ENCODE assay signal across 16 mouse cellular contexts in the genomic region with DNA sequence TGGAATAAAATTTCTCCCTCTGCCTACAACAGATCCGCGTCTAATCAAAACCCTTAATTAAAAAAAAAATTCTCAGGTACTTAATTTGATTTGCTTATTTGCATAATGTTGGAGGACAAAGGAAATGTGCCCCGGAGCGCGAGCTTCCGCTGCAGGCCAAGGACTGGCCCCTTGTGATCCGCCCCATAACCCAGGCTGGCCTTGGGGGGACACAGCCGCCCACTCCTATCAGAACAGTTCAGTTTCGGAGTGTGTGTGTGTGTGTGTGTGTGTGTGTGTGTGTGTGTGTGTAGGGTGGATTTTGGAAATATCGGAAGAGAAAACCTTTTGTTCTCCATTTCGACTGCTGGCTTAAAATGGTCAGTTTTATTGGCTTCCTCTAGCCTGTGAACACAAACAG. TPM values are rescaled to one million over a fixed set of nuclear protein-coding genes. Genes with fewer than 3 reads are reported as not detected.
DNase-seq lines count a peak whose midpoint lies in the region; ATAC-seq and TF ChIP-seq lines count a peak whose summit lies in the region.
"Had no signal": no experiment of that assay in that cellular context is flagged by ENCODE, and none has a peak within 500 bp of the region (broad histone marks: within the 10 kb centered on the region; RNA-seq: fewer than 3 reads in every experiment).

No protein-coding gene starts in this region.

- no peak for DNase-seq in midbrain, embryonic 11.5 days (ENCODE audit: low spot score, missing footprints)
- peak; percentile 32 for DNase-seq in brain, embryonic 14.5 days (ENCODE audit: low read depth)
- DNase-seq in cerebellum, postnatal 10 days: no peak

- H3K4me3 ChIP-seq in hindbrain, embryonic 13.5 days: no peak overlapping the region
- H3K4me3 ChIP-seq in hindbrain, embryonic 16.5 days (ENCODE audit: low read length): no peak overlapping the region
- H3K4me3 ChIP-seq in midbrain, embryonic 13.5 days (replicated peaks): no peak overlapping the region
- H3K4me3 ChIP-seq in midbrain, embryonic 11.5 days (ENCODE audit: low read depth, low read length): no peak overlapping the region
- H3K4me3 ChIP-seq in neural tube, embryonic 14.5 days (ENCODE audit: low read depth, low read length): no peak overlapping the region
- H3K4me3 ChIP-seq: embryonic facial prominence, embryonic 13.5 days; erythroblast, embryonic 14.5 days; forebrain, embryonic 13.5 days; heart, embryonic 12.5 days; heart, embryonic 15.5 days; hindbrain, embryonic 12.5 days; intestine, embryonic 15.5 days had no signal

- H3K4me2 ChIP-seq in hindbrain, embryonic 13.5 days: no peak overlapping the region
- no peak overlapping the region for H3K4me2 ChIP-seq in hindbrain, embryonic 16.5 days (ENCODE audit: low read length)
- no peak overlapping the region for H3K4me2 ChIP-seq in midbrain, embryonic 13.5 days (replicated peaks)
- no peak overlapping the region for H3K4me2 ChIP-seq in midbrain, embryonic 11.5 days
- no peak overlapping the region for H3K4me2 ChIP-seq in neural tube, embryonic 14.5 days (ENCODE audit: low read depth, low read length)
- H3K4me2 ChIP-seq: embryonic facial prominence, embryonic 13.5 days; forebrain, embryonic 13.5 days; heart, embryonic 12.5 days; heart, embryonic 15.5 days; hindbrain, embryonic 12.5 days; intestine, embryonic 15.5 days had no signal

- no peak for TF ChIP-seq POLR2A in brain, embryonic 14.5 days (IDR thresholded peaks at IDR 0.05; ENCODE audit: borderline replicate concordance, extremely low read depth, insufficient read depth, insufficient read length, poor library complexity, severe bottlenecking)

- H3K9ac ChIP-seq in hindbrain, embryonic 13.5 days: no peak overlapping the region
- no peak overlapping the region for H3K9ac ChIP-seq in hindbrain, embryonic 16.5 days (ENCODE audit: low read depth, low read length)
- no peak overlapping the region for H3K9ac ChIP-seq in midbrain, embryonic 13.5 days (replicated peaks)
- H3K9ac ChIP-seq in midbrain, embryonic 11.5 days (ENCODE audit: low read length): no peak overlapping the region
- H3K9ac ChIP-seq in neural tube, embryonic 14.5 days (replicated peaks; ENCODE audit: low read depth, low read length): no peak overlapping the region
- H3K9ac ChIP-seq: embryonic facial prominence, embryonic 13.5 days; forebrain, embryonic 13.5 days; forebrain, postnatal 0 days; heart, embryonic 12.5 days; heart, embryonic 15.5 days; hindbrain, embryonic 12.5 days; intestine, embryonic 15.5 days had no signal

- peak; percentile 54; the same call in 1 of the 2 replicates for ATAC-seq in hindbrain, embryonic 13.5 days (ENCODE audit: low FRiP score)
- ATAC-seq in hindbrain, embryonic 16.5 days: no peak
- peak; percentile 37; the same call in 1 of the 2 replicates for ATAC-seq in midbrain, embryonic 13.5 days
- no peak for ATAC-seq in midbrain, embryonic 11.5 days (ENCODE audit: low FRiP score)
- ATAC-seq in neural tube, embryonic 14.5 days (ENCODE audit: low read depth): 0 out of 2 replicates have a peak, but pooled peaks have one; percentile 62
- ATAC-seq: CD4-positive, CD25-positive, alpha-beta regulatory T cell, adult 4 months; forebrain, postnatal 0 days had no signal

- H3K4me1 ChIP-seq in hindbrain, embryonic 13.5 days (replicated peaks): peaks cover 28% of the 10 kb centered on the region
- peaks cover 9% of the 10 kb centered on the region; the same call in 1 of the 2 replicates for H3K4me1 ChIP-seq in hindbrain, embryonic 16.5 days (ENCODE audit: control insufficient read depth, insufficient read depth, low read depth, low read length)
- H3K4me1 ChIP-seq in midbrain, embryonic 13.5 days (replicated peaks): 0 out of 2 replicates have a peak, but pooled peaks cover 7% of the 10 kb centered on the region
- H3K4me1 ChIP-seq in midbrain, embryonic 11.5 days (ENCODE audit: control insufficient read depth, insufficient read depth, low read length): no peaks in the 10 kb centered on the region
- H3K4me1 ChIP-seq in neural tube, embryonic 14.5 days (ENCODE audit: control insufficient read depth, insufficient read depth, low read length): peaks cover 12% of the 10 kb centered on the region; the same call in 1 of the 2 replicates
- H3K4me1 ChIP-seq: heart, embryonic 12.5 days had no signal

- no peak for TF ChIP-seq CTCF in brain, embryonic 14.5 days (IDR thresholded peaks at IDR 0.05; ENCODE audit: borderline replicate concordance, extremely low read depth, insufficient read depth, insufficient read length)

- no peaks in the 10 kb centered on the region for H3K36me3 ChIP-seq in hindbrain, embryonic 13.5 days
- H3K36me3 ChIP-seq in hindbrain, embryonic 16.5 days (ENCODE audit: control insufficient read depth, insufficient read depth, low read length): no peaks in the 10 kb centered on the region
- H3K36me3 ChIP-seq in midbrain, embryonic 13.5 days: no peaks in the 10 kb centered on the region
- no peaks in the 10 kb centered on the region for H3K36me3 ChIP-seq in midbrain, embryonic 11.5 days (ENCODE audit: control insufficient read depth, insufficient read depth, low read length)
- H3K36me3 ChIP-seq in neural tube, embryonic 14.5 days (ENCODE audit: control insufficient read depth, insufficient read depth, low read length): no peaks in the 10 kb centered on the region
- H3K36me3 ChIP-seq: embryonic facial prominence, embryonic 13.5 days; heart, embryonic 12.5 days; heart, embryonic 15.5 days; hindbrain, embryonic 12.5 days; intestine, embryonic 15.5 days had no signal

- H3K9me3 ChIP-seq in hindbrain, embryonic 13.5 days: no peaks in the 10 kb centered on the region
- H3K9me3 ChIP-seq in hindbrain, embryonic 16.5 days (ENCODE audit: control insufficient read depth, low read length): no peaks in the 10 kb centered on the region
- H3K9me3 ChIP-seq in midbrain, embryonic 13.5 days: no peaks in the 10 kb centered on the region
- no peaks in the 10 kb centered on the region for H3K9me3 ChIP-seq in midbrain, embryonic 11.5 days (ENCODE audit: control insufficient read depth, low read length)
- H3K9me3 ChIP-seq in neural tube, embryonic 14.5 days (ENCODE audit: control insufficient read depth, low read length): no peaks in the 10 kb centered on the region
- H3K9me3 ChIP-seq: embryonic facial prominence, embryonic 13.5 days; forebrain, embryonic 13.5 days; heart, embryonic 12.5 days; heart, embryonic 15.5 days; hindbrain, embryonic 12.5 days; intestine, embryonic 15.5 days had no signal

- 63% methylated on average over 11 of the region's 11 CpGs for WGBS in hindbrain, embryonic 13.5 days
- WGBS in hindbrain, embryonic 16.5 days: 71% methylated on average over 11 of the region's 11 CpGs
- WGBS in midbrain, embryonic 13.5 days: 73% methylated on average over 11 of the region's 11 CpGs
- WGBS in midbrain, embryonic 11.5 days: 89% methylated on average over 11 of the region's 11 CpGs
- WGBS in neural tube, embryonic 14.5 days: 47% methylated on average over 11 of the region's 11 CpGs

- H3K27me3 ChIP-seq in hindbrain, embryonic 13.5 days: no peaks in the 10 kb centered on the region
- H3K27me3 ChIP-seq in hindbrain, embryonic 16.5 days (replicated peaks; ENCODE audit: control insufficient read depth, insufficient read depth, low read length): no peaks in the 10 kb centered on the region
- H3K27me3 ChIP-seq in midbrain, embryonic 13.5 days: no peaks in the 10 kb centered on the region
- no peaks in the 10 kb centered on the region for H3K27me3 ChIP-seq in midbrain, embryonic 11.5 days (ENCODE audit: control insufficient read depth, insufficient read depth, low read length)
- H3K27me3 ChIP-seq in neural tube, embryonic 14.5 days (ENCODE audit: control insufficient read depth, insufficient read depth, low read length): no peaks in the 10 kb centered on the region
- H3K27me3 ChIP-seq: embryonic facial prominence, embryonic 13.5 days; forebrain, embryonic 13.5 days; heart, embryonic 15.5 days; hindbrain, embryonic 12.5 days; intestine, embryonic 15.5 days had no signal

- peak overlapping the region; percentile 79 for H3K27ac ChIP-seq in hindbrain, embryonic 13.5 days
- no peak overlapping the region for H3K27ac ChIP-seq in hindbrain, embryonic 16.5 days (ENCODE audit: low read depth, low read length)
- no peak overlapping the region for H3K27ac ChIP-seq in midbrain, embryonic 13.5 days
- no peak overlapping the region for H3K27ac ChIP-seq in midbrain, embryonic 11.5 days (ENCODE audit: low read depth, low read length)
- peak overlapping the region; percentile 74 for H3K27ac ChIP-seq in neural tube, embryonic 14.5 days (ENCODE audit: low read depth, low read length)
- H3K27ac ChIP-seq: embryonic facial prominence, embryonic 13.5 days; forebrain, embryonic 13.5 days; heart, embryonic 15.5 days; hindbrain, embryonic 12.5 days; intestine, embryonic 15.5 days had no signal

RNA-seq across cellular contexts. Expression of a gene that starts 51.9 kb away (rescaled TPM):
- 8.1 and 10.2 TPM in 2 replicates for polyA plus RNA-seq in hindbrain, embryonic 13.5 days (2015; fragmentation: Nextera tagmentation; extraction: Ambion mirVana)
- polyA plus RNA-seq in hindbrain, embryonic 16.5 days (2015; fragmentation: Nextera tagmentation; extraction: Ambion mirVana): 5.6 and 6.4 TPM in 2 replicates
- polyA plus RNA-seq in midbrain, embryonic 13.5 days (2015; fragmentation: Nextera tagmentation; extraction: Ambion mirVana): 17.7 and 18.8 TPM in 2 replicates
- 62.2 and 64.4 TPM in 2 replicates for polyA plus RNA-seq in midbrain, embryonic 11.5 days (2014; fragmentation: Nextera tagmentation; extraction: Ambion mirVana)
- polyA plus RNA-seq in brain, embryonic 14.5 days (2012; rRNA removed): 15.0 and 18.4 TPM in 2 replicates
- 3.7 and 5.3 TPM in 2 replicates for polyA plus RNA-seq in neural tube, embryonic 14.5 days (2014; fragmentation: Nextera tagmentation; extraction: Ambion mirVana)

Comparison
In these comparisons a context has a peak if more than half of its experiments do, and no peak if none do; other contexts are left out.
1. ATAC-seq: peak in hindbrain, embryonic 13.5 days (single experiment), midbrain, embryonic 13.5 days (single experiment) and neural tube, embryonic 14.5 days (single experiment); none in hindbrain, embryonic 16.5 days (single experiment) and midbrain, embryonic 11.5 days (single experiment).
2. H3K27ac ChIP-seq: peak in hindbrain, embryonic 13.5 days (single experiment) and neural tube, embryonic 14.5 days (single experiment); none in hindbrain, embryonic 16.5 days (single experiment), midbrain, embryonic 13.5 days (single experiment) and midbrain, embryonic 11.5 days (single experiment).